Mouse (Mus musculus): ENCODE results near the gene Iscu. TPM values are rescaled to one million over a fixed set of nuclear protein-coding genes. Genes with fewer than 3 reads are reported as not detected.

Iscu gene
- total RNA-seq, 1 experiment = 78.4 TPM

- in situ Hi-C loops (cut with MboI; ENCODE audit: low sequenced_read_pairs in 2 of 2, unreplicated experiment in 2 of 2) = no loop called here
- Histone ChIP-seq H3K36me3 (ENCODE audit: control insufficient read depth, insufficient read depth, low read length, poor library complexity, severe bottlenecking) (peaks cover 12% of the 10 kb centered on the region; the same call in 1 of the 2 replicates), H3K27ac (ENCODE audit: insufficient read depth, low read depth, low read length, poor library complexity, severe bottlenecking) (peak within 1 kb of the TSS; percentile 87), H3K4me1 (ENCODE audit: control insufficient read depth in 2 of 2, insufficient read depth in 2 of 2, low read length in 2 of 2, poor library complexity in 1 of 2) (peaks cover 0 to 9% of the 10 kb centered on the region in 2 experiments; a peak in 1 of 4 replicates), H3K9me3 (ENCODE audit: control insufficient read depth, insufficient read depth, low read depth, low read length) (no peaks in the 10 kb centered on the region), H3K4me3 (ENCODE audit: insufficient read depth in 1 of 2, low read depth in 1 of 2, low read length in 2 of 2, poor library complexity in 1 of 2, severe bottlenecking in 1 of 2) (peak within 1 kb of the TSS; percentile 88 to 97), H3K9ac (ENCODE audit: insufficient read depth, low read depth, low read length, poor library complexity, severe bottlenecking) (peak within 1 kb of the TSS; percentile 89)
- TF ChIP-seq HCFC1 (IDR thresholded peaks at IDR 0.05; ENCODE audit: borderline replicate concordance, insufficient read depth, low read length) (peak; percentile 74), CHD2 (IDR thresholded peaks at IDR 0.05; ENCODE audit: low read depth, low read length) (peak; percentile 61), ZNF384 (IDR thresholded peaks at IDR 0.05; ENCODE audit: low read depth, low read length) (no peak), ZC3H11A (IDR thresholded peaks at IDR 0.05; ENCODE audit: borderline replicate concordance, low read depth, low read length) (0 out of 2 replicates have a peak, but pooled peaks have one; percentile 2)
- peak; percentile 96 for DNase-seq (ENCODE audit: low read depth, low spot score)
These were observed 37.0 kb upstream of the Iscu start, which contains the start of gene Ficd for GRCm38 (mm10) chr5:113735345-113736112. TSS of gene Ficd (plus strand) at chr5:113735803.

GRCm38 (mm10) chr5:113736113-113736502 is 36.4 kb upstream of the Iscu start:
- no peak for DNase-seq (ENCODE audit: low read depth, low spot score)
- Histone ChIP-seq H3K27ac (ENCODE audit: insufficient read depth, low read depth, low read length, poor library complexity, severe bottlenecking) (peak overlapping the region; percentile 85; the same call in 1 of the 2 replicates), H3K4me3 (ENCODE audit: insufficient read depth in 1 of 2, low read depth in 1 of 2, low read length in 2 of 2, poor library complexity in 1 of 2, severe bottlenecking in 1 of 2) (peak overlapping the region; percentile 88 to 97), H3K9me3 (ENCODE audit: control insufficient read depth, insufficient read depth, low read depth, low read length) (no peaks in the 10 kb centered on the region), H3K4me1 (ENCODE audit: control insufficient read depth in 2 of 2, insufficient read depth in 2 of 2, low read length in 2 of 2, poor library complexity in 1 of 2) (peaks cover 0 to 9% of the 10 kb centered on the region in 2 experiments; a peak in 1 of 4 replicates), H3K9ac (ENCODE audit: insufficient read depth, low read depth, low read length, poor library complexity, severe bottlenecking) (peak overlapping the region; percentile 89), H3K36me3 (ENCODE audit: control insufficient read depth, insufficient read depth, low read length, poor library complexity, severe bottlenecking) (peaks cover 16% of the 10 kb centered on the region)
- no peak for TF ChIP-seq ZC3H11A (IDR thresholded peaks at IDR 0.05; ENCODE audit: borderline replicate concordance, low read depth, low read length)
- no peak for TF ChIP-seq HCFC1 (IDR thresholded peaks at IDR 0.05; ENCODE audit: borderline replicate concordance, insufficient read depth, low read length)
- TF ChIP-seq MAFK (IDR thresholded peaks at IDR 0.05; ENCODE audit: insufficient read depth, low read depth, low read length) = no peak
- no peak for TF ChIP-seq ZNF384 (IDR thresholded peaks at IDR 0.05; ENCODE audit: low read depth, low read length)
- TF ChIP-seq CHD2 (IDR thresholded peaks at IDR 0.05; ENCODE audit: low read depth, low read length) = no peak
- in situ Hi-C loops (cut with MboI; ENCODE audit: low sequenced_read_pairs in 2 of 2, unreplicated experiment in 2 of 2) = no loop called here

GRCm38 (mm10) chr5:113736522-113737164 is 35.9 kb upstream of the Iscu start:
- Histone ChIP-seq H3K36me3 (ENCODE audit: control insufficient read depth, insufficient read depth, low read length, poor library complexity, severe bottlenecking) (peaks cover 20% of the 10 kb centered on the region), H3K4me3 (ENCODE audit: insufficient read depth in 1 of 2, low read depth in 1 of 2, low read length in 2 of 2, poor library complexity in 1 of 2, severe bottlenecking in 1 of 2) (peak overlapping the region; percentile 88 to 97; a peak in 3 of 4 replicates), H3K27ac (ENCODE audit: insufficient read depth, low read depth, low read length, poor library complexity, severe bottlenecking) (no peak overlapping the region), H3K9ac (ENCODE audit: insufficient read depth, low read depth, low read length, poor library complexity, severe bottlenecking) (peak overlapping the region; percentile 89; the same call in 1 of the 2 replicates), H3K4me1 (ENCODE audit: control insufficient read depth in 2 of 2, insufficient read depth in 2 of 2, low read length in 2 of 2, poor library complexity in 1 of 2) (peaks cover 0 to 9% of the 10 kb centered on the region in 2 experiments; a peak in 1 of 4 replicates), H3K9me3 (ENCODE audit: control insufficient read depth, insufficient read depth, low read depth, low read length) (no peaks in the 10 kb centered on the region)
- in situ Hi-C loops (cut with MboI; ENCODE audit: low sequenced_read_pairs in 2 of 2, unreplicated experiment in 2 of 2) = no loop called here
- TF ChIP-seq ZNF384 (IDR thresholded peaks at IDR 0.05; ENCODE audit: low read depth, low read length) = no peak
- DNase-seq (ENCODE audit: low read depth, low spot score) = no peak

- Histone ChIP-seq H3K36me3 (ENCODE audit: control insufficient read depth, insufficient read depth, low read length, poor library complexity, severe bottlenecking) (peaks cover 30% of the 10 kb centered on the region), H3K9ac (ENCODE audit: insufficient read depth, low read depth, low read length, poor library complexity, severe bottlenecking) (no peak overlapping the region), H3K4me1 (ENCODE audit: control insufficient read depth in 2 of 2, insufficient read depth in 2 of 2, low read length in 2 of 2, poor library complexity in 1 of 2) (peaks cover 0 to 9% of the 10 kb centered on the region in 2 experiments; a peak in 1 of 4 replicates), H3K27ac (ENCODE audit: insufficient read depth, low read depth, low read length, poor library complexity, severe bottlenecking) (no peak overlapping the region), H3K9me3 (ENCODE audit: control insufficient read depth, insufficient read depth, low read depth, low read length) (no peaks in the 10 kb centered on the region), H3K4me3 (ENCODE audit: insufficient read depth in 1 of 2, low read depth in 1 of 2, low read length in 2 of 2, poor library complexity in 1 of 2, severe bottlenecking in 1 of 2) (no peak overlapping the region)
- TF ChIP-seq HCFC1 (IDR thresholded peaks at IDR 0.05; ENCODE audit: borderline replicate concordance, insufficient read depth, low read length) (no peak), CHD2 (IDR thresholded peaks at IDR 0.05; ENCODE audit: low read depth, low read length) (no peak), ZC3H11A (IDR thresholded peaks at IDR 0.05; ENCODE audit: borderline replicate concordance, low read depth, low read length) (no peak), ZNF384 (IDR thresholded peaks at IDR 0.05; ENCODE audit: low read depth, low read length) (no peak), MAFK (IDR thresholded peaks at IDR 0.05; ENCODE audit: insufficient read depth, low read depth, low read length) (no peak)
- in situ Hi-C loops (cut with MboI; ENCODE audit: low sequenced_read_pairs in 2 of 2, unreplicated experiment in 2 of 2) = no loop called here
- no peak for DNase-seq (ENCODE audit: low read depth, low spot score)
These were observed 34.8 kb upstream of the Iscu start for GRCm38 (mm10) chr5:113737607-113738237.

Data from ES-E14 (cell line).